In the genomic region with DNA sequence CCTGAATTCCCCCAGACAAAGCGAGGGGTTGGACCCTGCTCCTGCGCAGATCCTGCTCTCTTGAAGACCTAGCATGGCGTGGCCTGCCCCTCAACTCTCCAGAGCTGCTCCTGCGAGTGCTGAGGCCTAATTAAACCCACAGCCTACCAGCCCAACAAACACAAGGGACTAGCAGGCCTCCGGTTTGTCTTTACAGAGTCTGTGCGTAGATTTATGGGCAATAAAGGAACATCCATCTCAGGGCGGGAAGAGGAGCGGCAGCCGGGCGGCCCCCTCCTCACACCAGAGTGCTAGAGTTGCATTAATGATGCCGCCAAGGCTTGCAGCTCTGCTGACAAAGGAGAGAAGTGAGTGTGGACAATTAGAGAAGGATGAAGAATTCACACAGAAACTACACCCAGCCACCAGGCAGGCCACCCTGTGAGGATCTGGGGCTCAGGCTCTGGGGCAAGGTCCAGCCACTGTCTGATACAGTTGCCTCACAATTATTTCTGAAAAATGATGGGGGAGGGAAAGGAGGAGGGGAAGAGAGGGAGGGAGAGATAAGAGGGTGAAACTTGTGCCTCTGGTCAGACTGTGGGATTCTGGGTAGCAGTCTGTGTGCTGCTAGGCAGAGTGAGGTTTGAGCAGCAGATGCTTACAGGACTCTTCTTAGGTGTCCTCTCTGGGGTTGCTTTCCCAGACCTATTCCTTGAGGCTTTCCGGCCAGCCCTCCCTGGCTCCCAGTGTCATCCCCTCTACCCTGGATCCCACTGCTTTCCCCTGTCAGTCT, we compare ENCODE assay signal across 13 mouse cellular contexts. TPM values are rescaled to one million over a fixed set of nuclear protein-coding genes. Genes with fewer than 3 reads are reported as not detected.
DNase-seq lines count a peak whose midpoint lies in the region; ATAC-seq and TF ChIP-seq lines count a peak whose summit lies in the region.
"Had no signal": no experiment of that assay in that cellular context is flagged by ENCODE, and none has a peak within 500 bp of the region (broad histone marks: within the 10 kb centered on the region; RNA-seq: fewer than 3 reads in every experiment).

No protein-coding gene starts in this region.

- no peak for DNase-seq in midbrain, embryonic 14.5 days
- no peak for DNase-seq in thymus, adult 18-20 months
- DNase-seq in lung, postnatal 25 days (ENCODE audit: low spot score): no peak
- DNase-seq in adrenal gland, adult 18-20 months (ENCODE audit: low spot score in 2 of 2): no peak
- DNase-seq: cerebellum, postnatal 10 days; kidney, adult 8-10 months; lung, postnatal 10 days had no signal

- H3K27me3 ChIP-seq in intestine, embryonic 15.5 days (replicated peaks): no peaks in the 10 kb centered on the region
- no peaks in the 10 kb centered on the region for H3K27me3 ChIP-seq in intestine, postnatal 0 days (replicated peaks; ENCODE audit: control insufficient read depth, insufficient read depth, low read length)
- H3K27me3 ChIP-seq in hindbrain, embryonic 13.5 days: no peaks in the 10 kb centered on the region
- no peaks in the 10 kb centered on the region for H3K27me3 ChIP-seq in midbrain, embryonic 14.5 days (ENCODE audit: control insufficient read depth, insufficient read depth, low read length)

- peak overlapping the region; percentile 63; the same call in 1 of the 2 replicates for H3K27ac ChIP-seq in intestine, embryonic 15.5 days
- no peak overlapping the region for H3K27ac ChIP-seq in intestine, postnatal 0 days (ENCODE audit: low read depth, low read length)
- H3K27ac ChIP-seq in hindbrain, embryonic 13.5 days: peak overlapping the region; percentile 86
- H3K27ac ChIP-seq in midbrain, embryonic 14.5 days (replicated peaks; ENCODE audit: low read depth, low read length): peak overlapping the region; percentile 74
- H3K27ac ChIP-seq: heart, embryonic 10.5 days; stomach, postnatal 0 days had no signal

- no peak for TF ChIP-seq CTCF in intestine, postnatal 0 days (IDR thresholded peaks at IDR 0.05; ENCODE audit: low read depth)

- peak; percentile 44; the same call in 1 of the 2 replicates for ATAC-seq in intestine, embryonic 15.5 days
- ATAC-seq in intestine, postnatal 0 days: no peak
- 0 out of 2 replicates have a peak, but pooled peaks have one; percentile 2 for ATAC-seq in common myeloid progenitor, adult 5-6 weeks (replicated peaks; ENCODE audit: low read depth, poor library complexity, severe bottlenecking)
- no peak; the same call in 1 of the 2 replicates for ATAC-seq in hindbrain, embryonic 13.5 days (ENCODE audit: low FRiP score)
- ATAC-seq in midbrain, embryonic 14.5 days (ENCODE audit: low FRiP score, low TSS enrichment): no peak

- H3K4me1 ChIP-seq in intestine, embryonic 15.5 days (replicated peaks): peaks cover 36% of the 10 kb centered on the region
- 0 out of 2 replicates have a peak, but pooled peaks cover 3% of the 10 kb centered on the region for H3K4me1 ChIP-seq in intestine, postnatal 0 days (replicated peaks; ENCODE audit: control insufficient read depth, insufficient read depth, low read length)
- peaks cover 61% of the 10 kb centered on the region for H3K4me1 ChIP-seq in hindbrain, embryonic 13.5 days (replicated peaks)
- H3K4me1 ChIP-seq in midbrain, embryonic 14.5 days (ENCODE audit: control insufficient read depth, insufficient read depth, low read length): peaks cover 39% of the 10 kb centered on the region

- H3K9ac ChIP-seq in intestine, embryonic 15.5 days: no peak overlapping the region
- no peak overlapping the region for H3K9ac ChIP-seq in intestine, postnatal 0 days (ENCODE audit: low read depth, low read length)
- H3K9ac ChIP-seq in hindbrain, embryonic 13.5 days: 0 out of 2 replicates have a peak overlapping the region, but pooled peaks have one; percentile 25
- H3K9ac ChIP-seq in midbrain, embryonic 14.5 days (replicated peaks; ENCODE audit: low read length): no peak overlapping the region; the same call in 1 of the 2 replicates

- H3K36me3 ChIP-seq in intestine, embryonic 15.5 days: no peaks in the 10 kb centered on the region
- no peaks in the 10 kb centered on the region for H3K36me3 ChIP-seq in intestine, postnatal 0 days (ENCODE audit: control insufficient read depth, insufficient read depth)
- H3K36me3 ChIP-seq in hindbrain, embryonic 13.5 days: peaks cover 10% of the 10 kb centered on the region
- peaks cover 13% of the 10 kb centered on the region; the same call in 1 of the 2 replicates for H3K36me3 ChIP-seq in midbrain, embryonic 14.5 days (ENCODE audit: control insufficient read depth, insufficient read depth, low read length)
- H3K36me3 ChIP-seq: heart, embryonic 10.5 days had no signal

- H3K4me2 ChIP-seq in intestine, embryonic 15.5 days (replicated peaks): no peak overlapping the region
- no peak overlapping the region for H3K4me2 ChIP-seq in intestine, postnatal 0 days (replicated peaks; ENCODE audit: low read depth)
- no peak overlapping the region for H3K4me2 ChIP-seq in hindbrain, embryonic 13.5 days
- H3K4me2 ChIP-seq in midbrain, embryonic 14.5 days (ENCODE audit: low read length): no peak overlapping the region

- H3K9me3 ChIP-seq in intestine, embryonic 15.5 days: no peaks in the 10 kb centered on the region
- H3K9me3 ChIP-seq in intestine, postnatal 0 days (ENCODE audit: control insufficient read depth): no peaks in the 10 kb centered on the region
- no peaks in the 10 kb centered on the region for H3K9me3 ChIP-seq in hindbrain, embryonic 13.5 days
- H3K9me3 ChIP-seq in midbrain, embryonic 14.5 days (ENCODE audit: control insufficient read depth, low read length): no peaks in the 10 kb centered on the region
- H3K9me3 ChIP-seq: heart, embryonic 10.5 days had no signal

- H3K4me3 ChIP-seq in intestine, embryonic 15.5 days (replicated peaks): no peak overlapping the region
- H3K4me3 ChIP-seq in intestine, postnatal 0 days (ENCODE audit: low read depth, low read length): no peak overlapping the region
- H3K4me3 ChIP-seq in hindbrain, embryonic 13.5 days: no peak overlapping the region
- no peak overlapping the region for H3K4me3 ChIP-seq in midbrain, embryonic 14.5 days (replicated peaks; ENCODE audit: low read depth, low read length)
- H3K4me3 ChIP-seq: heart, embryonic 10.5 days had no signal

- WGBS in intestine, embryonic 15.5 days: 39% methylated on average over 12 of the region's 12 CpGs
- WGBS in intestine, postnatal 0 days: 45% methylated on average over 12 of the region's 12 CpGs
- 51% methylated on average over 12 of the region's 12 CpGs for WGBS in hindbrain, embryonic 13.5 days
- WGBS in midbrain, embryonic 14.5 days: 59% methylated on average over 12 of the region's 12 CpGs

RNA-seq across cellular contexts. Expression of gene Rtn4r, which starts 29.3 kb away (rescaled TPM):
- 4.1 and 4.7 TPM in 2 replicates for polyA plus RNA-seq in intestine, embryonic 15.5 days (2015; fragmentation: Nextera tagmentation; extraction: Ambion mirVana)
- polyA plus RNA-seq in intestine, postnatal 0 days (2015; fragmentation: Nextera tagmentation; extraction: Ambion mirVana): 1.6 and 1.9 TPM in 2 replicates
- total RNA-seq in common myeloid progenitor, adult 5-6 weeks (2017): 1.3 and 2.6 TPM in 2 replicates
- 14.0 TPM in 2 replicates for polyA plus RNA-seq in hindbrain, embryonic 13.5 days (2015; fragmentation: Nextera tagmentation; extraction: Ambion mirVana)
- polyA plus RNA-seq in midbrain, embryonic 14.5 days (2014; fragmentation: Nextera tagmentation; extraction: Ambion mirVana): 18.6 and 28.6 TPM in 2 replicates
- under 1 TPM; 0.20 to 0.26 TPM for total RNA-seq in adrenal gland, adult 18-20 months (2021)

Comparison
In these comparisons a context has a peak if more than half of its experiments do, and no peak if none do; other contexts are left out.
1. ATAC-seq: peak in intestine, embryonic 15.5 days (single experiment) and common myeloid progenitor, adult 5-6 weeks (single experiment); none in intestine, postnatal 0 days (single experiment), hindbrain, embryonic 13.5 days (single experiment) and midbrain, embryonic 14.5 days (single experiment).